Mouse (Mus musculus) liver, embryonic 11.5 days (tissue): ENCODE data around the gene Prkra. TPM values are rescaled to one million over a fixed set of nuclear protein-coding genes. Genes with fewer than 3 reads are reported as not detected.

Experiments used
- ATAC-seq: fragments of 200-750 bp; cut with Nextera tagmentation; replicated peaks from 2 replicates; pipeline ENCODE4 v1.8.0; 2017; ENCODE audit warnings: moderate number of reproducible peaks, mild to moderate bottlenecking, moderate TSS enrichment, moderate library complexity; ENCODE audit not compliant: low FRiP score
- DNase-seq: peaks from one replicate; pipeline ENCODE4 v3.0.0-alpha.2; 2017; ENCODE audit warnings: low spot score
- H3K27ac ChIP-seq: fragments of 300-500 bp; sonication (generic); 2 replicates; pipeline ENCODE4 v1.5.1; 2014; ENCODE audit warnings: mild to moderate bottlenecking, low read depth, low read length, control low read depth
- H3K27me3 ChIP-seq: fragments of 300-500 bp; sonication (generic); replicated peaks from 2 replicates; pipeline ENCODE4 v1.6.1; 2014; ENCODE audit warnings: low read length, mixed read lengths; ENCODE audit not compliant: control insufficient read depth, insufficient read depth
- H3K36me3 ChIP-seq: fragments of 300-500 bp; sonication (generic); 2 replicates; pipeline ENCODE4 v1.6.1; 2014; ENCODE audit warnings: mild to moderate bottlenecking, low read length, moderate library complexity, mixed read lengths; ENCODE audit not compliant: control insufficient read depth, insufficient read depth
- H3K4me1 ChIP-seq: fragments of 300-500 bp; sonication (generic); replicated peaks from 2 replicates; pipeline ENCODE4 v1.6.1; 2014; ENCODE audit warnings: low read length, mixed read lengths; ENCODE audit not compliant: control insufficient read depth, insufficient read depth
- H3K4me2 ChIP-seq: fragments of 300-500 bp; sonication (generic); 2 replicates; pipeline ENCODE4 v1.6.1; 2014; ENCODE audit warnings: mild to moderate bottlenecking, control low read depth, moderate library complexity
- H3K4me3 ChIP-seq: fragments of 300-500 bp; sonication (generic); 2 replicates; pipeline ENCODE4 v1.5.1; 2014; ENCODE audit warnings: low read depth, low read length, control low read depth
- H3K9ac ChIP-seq: fragments of 300-500 bp; sonication (generic); 2 replicates; pipeline ENCODE4 v1.6.1; 2014; ENCODE audit warnings: low read depth, low read length, control low read depth
- H3K9me3 ChIP-seq: fragments of 300-500 bp; sonication (generic); 2 replicates; pipeline ENCODE4 v1.6.1; 2016; ENCODE audit warnings: low read length, inconsistent platforms, mixed read lengths; ENCODE audit not compliant: control insufficient read depth
- WGBS: fragments of 180-500 bp; shearing (Covaris S2); extraction: QIAGEN DNeasy Blood & Tissue Kit; methylation state at CpG from one replicate; pipeline ENCODE4 v1.1.7; 2014; 5-methylcytosine and 5-hydroxymethylcytosine counted together
- polyA plus RNA-seq: library from polyadenylated mRNA; unstranded; fragments of >200 nt; fragmentation: Nextera tagmentation; extraction: Ambion mirVana; gene quantifications from 2 replicates; pipeline ENCODE4 v1.2.1, GENCODE M21; 2014

The Prkra gene
- 26.7 and 30.3 TPM in 2 replicates for polyA plus RNA-seq

DNA sequence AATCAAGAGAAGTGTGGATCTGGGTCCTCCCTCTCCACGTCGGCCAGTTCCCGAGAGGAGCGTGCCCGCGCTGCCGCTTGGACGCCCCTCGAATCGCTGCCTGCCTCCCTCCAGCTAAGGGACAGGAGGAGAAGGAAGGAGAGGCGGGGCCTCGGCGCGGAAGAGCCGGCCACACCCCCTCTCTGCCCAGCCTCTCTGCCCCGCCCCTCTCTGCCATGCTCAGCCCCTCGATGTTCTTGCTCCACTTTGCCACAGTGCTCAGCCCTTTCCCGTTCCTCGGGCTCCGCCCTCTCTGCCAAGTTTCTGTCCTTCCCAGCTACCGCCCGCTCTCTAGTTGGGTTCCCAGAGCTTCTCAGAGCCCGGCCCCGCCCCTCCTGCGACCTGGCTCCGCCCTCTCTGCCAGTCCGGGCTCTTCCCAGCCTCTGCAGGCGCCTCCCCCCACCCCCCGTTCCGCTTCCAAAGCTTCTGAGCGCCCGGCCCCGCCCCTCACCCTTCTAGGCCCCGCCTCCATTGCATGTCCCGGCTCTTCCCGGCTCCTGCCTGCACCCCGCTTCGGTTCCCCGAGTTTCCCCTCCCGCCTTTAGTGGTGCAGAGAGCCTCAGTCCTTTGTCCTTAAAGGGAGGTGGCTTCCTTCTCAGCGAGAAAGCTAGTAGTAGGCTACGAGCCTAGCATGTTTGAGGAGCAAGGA is at the start of gene Prkra, which contains the start of gene Pjvk:
Prkra (minus strand) TSS at position 133 of the 688 bp plus-strand sequence.
Pjvk (plus strand) TSS at position 594 of the 688 bp plus-strand sequence.
- H3K36me3 ChIP-seq: no peaks in the 10 kb centered on the region
- DNase-seq: peak; percentile 98
- H3K4me1 ChIP-seq: peaks cover 9% of the 10 kb centered on the region; the same call in 1 of the 2 replicates
- no peaks in the 10 kb centered on the region for H3K27me3 ChIP-seq
- WGBS: under 1% methylated on average over 42 of the region's 42 CpGs
- peak within 1 kb of the TSS; percentile 77 for H3K9ac ChIP-seq
- H3K4me3 ChIP-seq: peak within 1 kb of the TSS; percentile 70
- H3K9me3 ChIP-seq: no peaks in the 10 kb centered on the region
- H3K4me2 ChIP-seq: peak within 1 kb of the TSS; percentile 96
- ATAC-seq: peak; percentile 95
- H3K27ac ChIP-seq: peak within 1 kb of the TSS; percentile 58; the same call in 1 of the 2 replicates

DNA sequence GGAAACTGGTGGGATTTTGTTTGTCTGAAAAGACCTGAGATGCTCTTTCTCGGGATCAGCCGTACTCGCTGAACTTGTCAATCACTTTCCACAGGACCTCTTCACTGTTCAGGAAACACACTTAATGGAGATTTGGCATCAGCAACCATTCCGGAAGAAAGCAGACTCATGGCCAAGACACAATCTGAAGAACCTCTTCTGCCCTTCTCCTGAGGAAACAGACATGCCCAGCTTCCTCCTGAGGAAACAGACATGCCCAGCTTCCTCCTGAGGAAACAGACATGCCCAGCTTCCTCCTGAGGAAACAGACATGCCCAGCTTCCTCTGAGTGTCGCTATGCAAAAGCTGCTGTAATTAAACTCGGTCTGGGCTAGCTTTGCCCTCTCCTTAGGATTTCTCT is 47.5 kb upstream of the Prkra start:
- Histone ChIP-seq H3K27ac (no peak overlapping the region), H3K9me3 (no peaks in the 10 kb centered on the region), H3K9ac (no peak overlapping the region), H3K4me3 (no peak overlapping the region), H3K36me3 (peaks cover 15% of the 10 kb centered on the region; the same call in 1 of the 2 replicates), H3K4me2 (no peak overlapping the region), H3K27me3 (no peaks in the 10 kb centered on the region), H3K4me1 (no peaks in the 10 kb centered on the region)
- ATAC-seq: no peak
- 67% methylated on average over 6 of the region's 6 CpGs for WGBS
- no peak for DNase-seq

DNA sequence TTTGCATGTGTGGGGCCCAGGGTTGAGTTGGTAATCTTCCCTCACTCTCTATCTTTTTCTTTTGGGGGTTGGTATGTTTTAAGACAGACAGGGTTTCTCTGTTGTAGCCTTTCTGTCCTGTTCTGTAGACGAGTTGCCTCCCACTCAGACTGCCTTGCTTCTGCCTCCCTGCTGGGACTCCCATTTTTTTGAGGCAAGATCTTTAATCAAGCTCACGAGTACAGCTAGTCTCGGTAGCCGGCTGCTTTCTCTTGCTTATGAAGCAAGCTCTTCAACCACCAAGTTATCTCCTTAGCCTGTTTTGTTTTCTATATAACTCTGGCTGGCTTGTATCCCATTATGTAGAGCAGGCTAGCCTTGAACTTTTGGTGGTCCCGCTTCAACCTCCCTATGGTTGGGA is 46.0 kb upstream of the Prkra start:
- ATAC-seq (no peak), DNase-seq (no peak)
- Histone ChIP-seq H3K36me3 (peaks cover 16% of the 10 kb centered on the region; the same call in 1 of the 2 replicates), H3K4me2 (no peak overlapping the region), H3K27me3 (no peaks in the 10 kb centered on the region), H3K9ac (no peak overlapping the region), H3K4me3 (no peak overlapping the region), H3K4me1 (no peaks in the 10 kb centered on the region), H3K9me3 (no peaks in the 10 kb centered on the region), H3K27ac (no peak overlapping the region)
- WGBS: 85% methylated on average over 5 of the region's 5 CpGs

DNA sequence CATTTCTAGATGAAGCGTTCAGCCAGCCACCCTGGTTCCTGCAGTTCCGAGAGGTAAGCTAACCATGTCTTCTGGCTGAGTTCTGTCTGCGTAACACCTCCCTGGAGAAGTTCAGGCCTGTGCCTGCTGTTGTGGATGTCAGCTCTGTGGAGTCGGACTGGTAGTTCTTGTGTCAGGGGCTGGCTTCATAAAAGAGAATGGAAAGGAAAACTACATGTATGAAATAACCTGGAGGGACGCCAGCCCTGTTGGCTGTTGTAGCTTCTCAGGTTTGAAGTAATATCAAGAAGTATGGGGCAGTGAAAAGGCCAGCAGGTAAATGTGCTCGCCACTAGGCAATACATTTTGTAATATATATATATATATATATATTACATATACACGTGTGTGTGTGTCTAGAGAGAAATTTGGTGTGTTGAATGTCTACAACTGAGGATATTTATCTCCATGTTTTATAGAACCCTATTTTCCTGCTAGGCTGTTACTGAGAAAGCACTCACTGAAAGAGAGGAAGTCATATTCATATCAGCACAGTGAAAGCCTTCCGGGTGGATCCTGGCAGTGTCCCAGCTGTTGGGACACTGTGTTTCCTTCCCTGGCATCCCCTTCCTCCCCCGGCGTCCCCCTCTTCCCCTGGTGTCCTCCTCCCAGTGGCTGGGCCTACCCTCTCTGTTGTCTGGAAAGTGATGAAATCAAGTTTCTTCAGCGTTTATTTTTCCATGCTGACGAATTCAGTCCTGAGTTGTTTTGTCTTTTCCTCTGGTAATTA is 42.8 kb upstream of the Prkra start:
- H3K4me3 ChIP-seq: no peak overlapping the region
- peaks cover 39% of the 10 kb centered on the region for H3K36me3 ChIP-seq
- no peaks in the 10 kb centered on the region for H3K27me3 ChIP-seq
- peaks cover 2% of the 10 kb centered on the region; the same call in 1 of the 2 replicates for H3K4me1 ChIP-seq
- ATAC-seq (no peak), DNase-seq (no peak)
- 76% methylated on average over 12 of the region's 12 CpGs for WGBS
- H3K4me2 ChIP-seq: no peak overlapping the region
- H3K27ac ChIP-seq: no peak overlapping the region
- no peaks in the 10 kb centered on the region for H3K9me3 ChIP-seq
- H3K9ac ChIP-seq: no peak overlapping the region

DNA sequence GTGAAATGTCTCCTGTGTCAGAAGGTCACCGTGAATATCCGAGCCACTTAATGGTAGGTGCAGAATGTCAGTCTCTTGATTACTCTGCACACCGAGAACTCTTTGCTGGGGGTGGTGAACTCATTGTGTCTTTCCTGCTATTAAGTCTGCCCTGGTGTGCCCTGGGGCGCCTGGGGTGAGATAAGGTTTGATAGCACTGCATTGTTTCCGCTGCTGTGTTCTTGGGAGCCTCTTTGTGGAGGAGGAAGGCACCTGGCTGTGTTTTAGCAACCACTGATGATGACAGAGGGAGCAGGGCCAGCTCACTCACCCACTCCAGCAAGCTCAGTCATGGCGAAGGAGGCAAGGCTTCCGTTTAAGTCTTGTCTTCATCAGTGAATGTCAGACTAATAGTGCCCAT is 40.3 kb upstream of the Prkra start:
- 0 out of 2 replicates have a peak, but pooled peaks have one; percentile 51 for ATAC-seq

DNA sequence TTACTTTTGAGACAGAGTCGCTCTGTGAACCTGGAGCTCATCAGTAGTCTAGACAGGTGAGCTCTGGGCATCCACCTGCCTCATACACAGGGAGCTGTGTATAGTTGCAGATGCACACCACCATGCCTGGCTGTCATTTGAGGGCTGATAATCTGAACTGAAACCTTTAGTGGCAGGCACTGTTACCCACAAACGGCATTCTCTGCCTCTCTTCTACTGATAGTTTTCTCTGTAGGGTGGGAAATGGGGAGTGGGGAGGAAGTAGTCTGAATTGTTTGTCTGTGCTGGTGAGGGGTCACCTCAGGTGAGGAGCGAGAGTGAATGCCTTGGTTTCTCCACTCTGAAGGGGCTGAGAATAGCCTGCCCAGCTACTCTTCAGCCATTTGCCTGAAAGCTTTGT is 39.8 kb upstream of the Prkra start:
- no peak overlapping the region for H3K4me2 ChIP-seq
- H3K27me3 ChIP-seq: no peaks in the 10 kb centered on the region
- DNase-seq: no peak
- no peaks in the 10 kb centered on the region for H3K9me3 ChIP-seq
- peaks cover 34% of the 10 kb centered on the region for H3K36me3 ChIP-seq
- no peak for ATAC-seq
- H3K4me1 ChIP-seq: peaks cover 2% of the 10 kb centered on the region; the same call in 1 of the 2 replicates
- H3K9ac ChIP-seq: no peak overlapping the region
- WGBS: 64% methylated on average over 3 of the region's 3 CpGs
- H3K4me3 ChIP-seq: no peak overlapping the region
- H3K27ac ChIP-seq: no peak overlapping the region

More for the DNA sequence above, 40.3 kb upstream of the Prkra start:
- Histone ChIP-seq H3K27ac (no peak overlapping the region), H3K36me3 (peaks cover 32% of the 10 kb centered on the region), H3K4me2 (no peak overlapping the region), H3K27me3 (no peaks in the 10 kb centered on the region), H3K9ac (no peak overlapping the region), H3K9me3 (no peaks in the 10 kb centered on the region), H3K4me3 (no peak overlapping the region), H3K4me1 (peaks cover 2% of the 10 kb centered on the region; the same call in 1 of the 2 replicates)
- no peak for DNase-seq
- 48% methylated on average over 7 of the region's 7 CpGs for WGBS

DNA sequence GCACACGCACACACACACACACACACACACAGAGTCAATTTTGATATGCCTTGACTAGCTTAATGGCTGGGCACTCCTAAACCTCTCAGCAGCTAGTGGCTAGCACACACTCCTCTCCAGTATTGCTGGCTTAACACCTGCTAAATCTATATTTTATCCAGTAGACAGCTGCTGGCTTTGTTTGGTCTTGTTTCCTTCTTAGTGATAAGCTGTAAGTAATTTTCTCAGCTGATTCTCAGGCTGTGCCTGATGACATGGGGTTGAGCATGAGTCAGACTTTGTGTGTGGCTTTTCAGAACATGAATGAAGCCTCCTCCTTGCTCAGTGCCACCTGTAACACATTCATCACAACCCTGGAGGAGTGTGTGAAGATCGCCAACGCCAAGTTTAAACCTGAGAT is 39.2 kb upstream of the Prkra start:
- Histone ChIP-seq H3K4me3 (no peak overlapping the region), H3K9ac (no peak overlapping the region), H3K27me3 (no peaks in the 10 kb centered on the region), H3K4me1 (peaks cover 2% of the 10 kb centered on the region; the same call in 1 of the 2 replicates), H3K4me2 (no peak overlapping the region), H3K27ac (no peak overlapping the region), H3K36me3 (peaks cover 32% of the 10 kb centered on the region), H3K9me3 (no peaks in the 10 kb centered on the region)
- DNase-seq (no peak), ATAC-seq (no peak)
- WGBS: 86% methylated on average over 3 of the region's 3 CpGs

DNA sequence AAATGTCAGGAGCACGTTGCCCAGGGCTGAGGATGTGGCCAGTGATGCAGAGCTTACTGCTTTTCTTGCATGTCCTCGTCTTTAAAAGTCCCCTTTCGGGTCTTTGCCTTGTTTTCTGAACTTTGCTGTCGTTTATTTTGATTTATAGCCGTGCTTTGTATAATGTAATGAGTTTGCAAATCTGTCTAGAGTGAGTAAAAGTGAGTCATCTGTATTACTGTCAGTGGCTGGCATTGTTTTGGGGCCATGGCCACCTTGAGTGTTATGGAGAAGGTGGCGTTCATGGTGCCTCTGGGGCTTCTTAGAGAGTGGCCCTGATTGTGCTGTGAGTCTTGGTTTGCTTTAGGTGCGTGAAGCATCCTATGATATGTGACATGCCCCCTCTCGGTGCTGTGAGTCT is 34.5 kb upstream of the Prkra start:
- Histone ChIP-seq H3K27ac (no peak overlapping the region), H3K4me2 (no peak overlapping the region), H3K4me3 (no peak overlapping the region), H3K36me3 (peaks cover 32% of the 10 kb centered on the region), H3K9ac (no peak overlapping the region), H3K4me1 (no peaks in the 10 kb centered on the region; the same call in 1 of the 2 replicates), H3K9me3 (no peaks in the 10 kb centered on the region), H3K27me3 (no peaks in the 10 kb centered on the region)
- WGBS: 88% methylated on average over 8 of the region's 8 CpGs
- DNase-seq: no peak
- no peak for ATAC-seq
